Mouse (Mus musculus) heart, adult 2 months (tissue): ENCODE results near the gene Gm20388. TPM values are rescaled to one million over a fixed set of nuclear protein-coding genes. Genes with fewer than 3 reads are reported as not detected.

Experiments
- DNase-seq, 2 experiments: peaks; one replicate each; pipeline ENCODE4 v3.0.0; 2021
- H3K27ac ChIP-seq: fragments of 200-600 bp; 2 replicates; pipeline ENCODE4 v1.8.1; 2022
- H3K27me3 ChIP-seq: fragments of 200-500 bp; 2 replicates; pipeline ENCODE4 v1.6.1; 2012; ENCODE audit warnings: mild to moderate bottlenecking, low read length, inconsistent platforms, mixed read lengths; ENCODE audit not compliant: control insufficient read depth, insufficient read depth
- H3K36me3 ChIP-seq: fragments of 200-500 bp; 2 replicates; pipeline ENCODE4 v1.6.1; 2012; ENCODE audit warnings: low read length, inconsistent platforms; ENCODE audit not compliant: control insufficient read depth, insufficient read depth
- H3K4me1 ChIP-seq: fragments of 200-500 bp; 2 replicates; pipeline ENCODE4 v1.6.1; 2011; ENCODE audit warnings: low read length; ENCODE audit not compliant: control insufficient read depth, insufficient read depth
- H3K4me3 ChIP-seq: fragments of 200-600 bp; 2 replicates; pipeline ENCODE4 v1.8.1; 2022
- H3K79me2 ChIP-seq: fragments of 200-500 bp; replicated peaks from 2 replicates; pipeline ENCODE4 v1.6.1; 2012; ENCODE audit warnings: mild to moderate bottlenecking, inconsistent platforms, low read length, moderate library complexity, mixed read lengths; ENCODE audit not compliant: control insufficient read depth, insufficient read depth
- H3K9ac ChIP-seq: fragments of 200-500 bp; 2 replicates; pipeline ENCODE4 v1.6.1; 2012; ENCODE audit warnings: low read depth, mild to moderate bottlenecking, control low read depth, inconsistent platforms, low read length, mixed read lengths
- CTCF ChIP-seq: fragments of 200-600 bp; IDR thresholded peaks from 2 replicates; pipeline ENCODE4 v1.8.1; 2022; ENCODE audit warnings: antibody characterized with exemption, mild to moderate bottlenecking, moderate library complexity
- EP300 ChIP-seq: fragments of 200-500 bp; IDR thresholded peaks from 2 replicates; pipeline ENCODE4 v1.6.1; 2011; ENCODE audit warnings: low read depth, low read length, control low read depth; ENCODE audit not compliant: insufficient read depth
- POLR2A ChIP-seq: fragments of 200-500 bp; IDR thresholded peaks from 2 replicates; pipeline ENCODE4 v1.6.1; 2011; ENCODE audit warnings: mild to moderate bottlenecking, low read depth, low read length, control low read depth; ENCODE audit not compliant: insufficient read depth
- WGBS: fragments of 180-500 bp; shearing (Covaris S2); methylation state at CpG from one replicate; pipeline ENCODE4 v1.1.7; 2018; 5-methylcytosine and 5-hydroxymethylcytosine counted together
- intact Hi-C: fragments of 180-260 bp; cut with DNase I; formaldehyde crosslinking; loops from one replicate; pipeline ENCODE4 v1.15.1; 2025
- polyA plus RNA-seq: library from polyadenylated mRNA; depleted of rRNA; stranded (reverse); fragments of >200 nt; gene quantifications from 2 replicates; pipeline ENCODE4 v1.2.3, GENCODE M21; 2012
- total RNA-seq, 2 experiments: library from RNA; stranded (reverse); gene quantifications; 2 replicates each; pipeline ENCODE4 v1.2.3; 2021

Gene Gm20388
- total and polyA plus RNA-seq, 3 experiments = 1.8 to 32.3 TPM; not detected in 1

- TF ChIP-seq POLR2A (no peak), EP300 (no peak), CTCF (no peak)
- Histone ChIP-seq H3K79me2 (no peaks in the 10 kb centered on the region), H3K9ac (no peak overlapping the region), H3K27ac (no peak overlapping the region), H3K36me3 (no peaks in the 10 kb centered on the region), H3K4me1 (peaks cover 4% of the 10 kb centered on the region), H3K4me3 (no peak overlapping the region), H3K27me3 (no peaks in the 10 kb centered on the region)
- DNase-seq = no peak
- intact Hi-C loops = no loop called here
- WGBS = 83% methylated on average over 9 of the region's 9 CpGs
Measured at GRCm38 (mm10) chr8:122073964-122074363, 2163.3 kb downstream of the Gm20388 start.

GRCm38 (mm10) chr8:122074442-122074841 is 2163.8 kb downstream of the Gm20388 start:
- Histone ChIP-seq H3K9ac (no peak overlapping the region), H3K27me3 (no peaks in the 10 kb centered on the region), H3K4me1 (peaks cover 4% of the 10 kb centered on the region), H3K4me3 (no peak overlapping the region), H3K27ac (no peak overlapping the region), H3K79me2 (no peaks in the 10 kb centered on the region), H3K36me3 (no peaks in the 10 kb centered on the region)
- intact Hi-C loops = no loop called here
- no peak for TF ChIP-seq CTCF
- no peak for TF ChIP-seq POLR2A
- TF ChIP-seq EP300 = no peak
- no peak for DNase-seq
- 62% methylated on average over 9 of the region's 9 CpGs for WGBS

- no peak for DNase-seq
Measured at GRCm38 (mm10) chr8:122074977-122075376, 2164.3 kb downstream of the Gm20388 start.

GRCm38 (mm10) chr8:122076183-122076842 is 2165.7 kb downstream of the Gm20388 start:
- Histone ChIP-seq H3K9ac (no peak overlapping the region), H3K36me3 (no peaks in the 10 kb centered on the region), H3K4me3 (no peak overlapping the region), H3K79me2 (no peaks in the 10 kb centered on the region), H3K27ac (no peak overlapping the region), H3K27me3 (no peaks in the 10 kb centered on the region), H3K4me1 (peaks cover 4% of the 10 kb centered on the region)
- intact Hi-C loops = no loop called here
- 21% methylated on average over 23 of the region's 23 CpGs for WGBS
- no peak for DNase-seq
- TF ChIP-seq CTCF (no peak), POLR2A (no peak), EP300 (no peak)

More at GRCm38 (mm10) chr8:122074977-122075376, 2164.3 kb downstream of the Gm20388 start:
- intact Hi-C loops = no loop called here
- Histone ChIP-seq H3K4me1 (peaks cover 4% of the 10 kb centered on the region), H3K4me3 (no peak overlapping the region), H3K36me3 (no peaks in the 10 kb centered on the region), H3K9ac (no peak overlapping the region), H3K27me3 (no peaks in the 10 kb centered on the region), H3K79me2 (no peaks in the 10 kb centered on the region), H3K27ac (no peak overlapping the region)
- peak; percentile 13; the same call in 1 of the 2 replicates for TF ChIP-seq CTCF
- TF ChIP-seq POLR2A = no peak
- 68% methylated on average over 4 of the region's 4 CpGs for WGBS

GRCm38 (mm10) chr8:122078321-122078720 is 2167.7 kb downstream of the Gm20388 start:
- WGBS = 77% methylated on average over 12 of the region's 12 CpGs
- no peak overlapping the region for H3K9ac ChIP-seq
- intact Hi-C loops = no loop called here
- H3K36me3 ChIP-seq = no peaks in the 10 kb centered on the region
- no peaks in the 10 kb centered on the region for H3K27me3 ChIP-seq
- H3K4me3 ChIP-seq = no peak overlapping the region
- TF ChIP-seq EP300 (no peak), CTCF (no peak)
- no peaks in the 10 kb centered on the region for H3K79me2 ChIP-seq
- H3K4me1 ChIP-seq = peaks cover 4% of the 10 kb centered on the region
- no peak overlapping the region for H3K27ac ChIP-seq
- DNase-seq = no peak

- Histone ChIP-seq H3K4me1 (peaks cover 4% of the 10 kb centered on the region), H3K36me3 (no peaks in the 10 kb centered on the region), H3K27ac (no peak overlapping the region), H3K79me2 (no peaks in the 10 kb centered on the region), H3K27me3 (no peaks in the 10 kb centered on the region), H3K9ac (no peak overlapping the region), H3K4me3 (no peak overlapping the region)
- WGBS = 44% methylated on average over 6 of the region's 6 CpGs
- intact Hi-C loops = no loop called here
- DNase-seq = peak; percentile 45 to 54
- TF ChIP-seq POLR2A = no peak
- no peak for TF ChIP-seq CTCF
- no peak for TF ChIP-seq EP300
Measured at GRCm38 (mm10) chr8:122079093-122079492, 2168.5 kb downstream of the Gm20388 start.
